Mouse (Mus musculus) lung, postnatal 0 days (tissue): Measurements from ENCODE around the gene Bcl9.

Experiments
- CTCF ChIP-seq: IDR thresholded peaks from 2 replicates; pipeline ENCODE4 v1.5.1; 2016; ENCODE audit warnings: antibody characterized with exemption, mild to moderate bottlenecking
- EP300 ChIP-seq: IDR thresholded peaks from 2 replicates; pipeline ENCODE4 v1.6.1; 2016; ENCODE audit warnings: antibody characterized with exemption, mild to moderate bottlenecking, control low read depth

DNA sequence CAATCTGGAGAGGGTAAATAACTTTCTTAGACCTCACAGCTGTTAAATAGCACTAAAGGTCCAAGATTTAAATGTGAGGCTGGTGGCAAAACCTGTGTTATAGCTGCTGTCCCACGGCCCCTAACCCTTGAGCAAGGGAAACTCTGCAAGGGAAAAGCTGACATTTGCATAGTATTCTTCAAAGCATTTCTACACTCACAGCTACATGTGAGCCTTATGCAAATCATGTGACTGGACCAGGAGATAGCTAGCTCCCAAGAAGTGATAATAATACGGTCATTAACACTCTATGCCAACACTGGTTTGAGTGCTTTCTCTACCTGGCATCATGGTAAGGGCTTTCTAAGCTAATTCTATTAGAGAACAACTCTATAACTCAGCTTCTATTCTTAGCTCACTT is 60.3 kb downstream of the Bcl9 start:
- no peak for TF ChIP-seq CTCF
- no peak for TF ChIP-seq EP300
